Mouse (Mus musculus) megakaryocyte, adult 5-6 weeks (primary cell): ENCODE data around the gene Rap1a. TPM values are rescaled to one million over a fixed set of nuclear protein-coding genes. Genes with fewer than 3 reads are reported as not detected.

ENCODE experiments used
- ATAC-seq: 2 replicates; pipeline ENCODE4 v1.8.0; 2016; ENCODE audit warnings: mild to moderate bottlenecking, inconsistent platforms; ENCODE audit not compliant: poor library complexity, severe bottlenecking
- total RNA-seq, 2 experiments: library from RNA; stranded (forward) in 1 of 2; stranded (reverse) in 1 of 2; fragments of 153-499, 151-499 nt in 1 of 2; fragments of 221-1000, 200-1000 nt in 1 of 2; gene quantifications; 2 replicates each; pipeline versions ENCODE4 v1.2.3 to v1.2.4; 2015 to 2017

Gene Rap1a
- total RNA-seq, 2 experiments from 2014 or later = 210 to 301 TPM

GRCm38 (mm10) chr3:105806519-105807249 lies 5.5 kb upstream of the Rap1a start:
- ATAC-seq = no peak

DNA sequence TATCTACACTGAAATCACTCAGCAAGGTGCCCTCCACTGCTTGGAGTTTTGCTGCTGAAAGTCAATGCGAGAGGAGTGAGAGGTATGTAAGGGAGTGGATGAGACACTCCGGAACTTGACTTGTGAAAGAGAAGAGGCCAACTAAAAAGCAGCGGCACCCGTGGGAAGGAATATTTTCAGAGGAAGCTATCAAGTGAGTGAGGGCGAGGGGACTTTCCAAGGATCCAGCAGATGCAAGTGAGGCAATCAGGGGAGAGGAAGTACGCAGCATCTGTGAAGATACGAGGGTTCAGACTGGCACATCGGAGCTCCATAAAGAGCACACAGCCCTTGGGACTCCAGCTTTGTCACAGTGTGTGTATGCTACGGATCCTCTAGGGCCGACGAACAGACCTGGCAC lies 2.5 kb upstream of the Rap1a start:
- peak; percentile 35 for ATAC-seq

DNA sequence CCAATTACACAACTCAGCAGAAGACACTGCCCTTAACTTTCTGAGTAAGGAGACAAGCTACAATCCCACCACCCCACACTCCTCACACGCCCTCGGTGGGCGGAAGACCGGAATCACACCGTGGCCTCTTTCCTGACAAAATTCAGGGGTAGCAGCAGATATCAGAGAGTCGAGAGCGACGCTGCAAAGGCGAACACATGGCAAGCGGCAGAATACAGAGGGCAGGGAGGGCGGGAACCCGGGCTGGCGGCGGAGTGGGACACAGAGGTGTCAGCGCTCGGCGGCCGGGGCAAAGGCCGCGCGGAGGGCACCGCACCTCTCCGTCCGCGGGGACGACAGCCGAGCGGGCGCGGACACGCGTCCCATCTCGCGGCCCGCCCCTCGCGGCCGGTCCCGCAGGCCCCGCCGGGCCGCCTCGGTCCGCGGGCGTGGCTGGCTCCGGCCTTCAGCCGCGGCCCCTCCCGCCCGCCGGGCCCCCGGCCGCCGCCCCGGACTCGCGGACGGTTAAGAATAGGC lies 403 bp downstream of the Rap1a start:
- ATAC-seq = peak; percentile 13

DNA sequence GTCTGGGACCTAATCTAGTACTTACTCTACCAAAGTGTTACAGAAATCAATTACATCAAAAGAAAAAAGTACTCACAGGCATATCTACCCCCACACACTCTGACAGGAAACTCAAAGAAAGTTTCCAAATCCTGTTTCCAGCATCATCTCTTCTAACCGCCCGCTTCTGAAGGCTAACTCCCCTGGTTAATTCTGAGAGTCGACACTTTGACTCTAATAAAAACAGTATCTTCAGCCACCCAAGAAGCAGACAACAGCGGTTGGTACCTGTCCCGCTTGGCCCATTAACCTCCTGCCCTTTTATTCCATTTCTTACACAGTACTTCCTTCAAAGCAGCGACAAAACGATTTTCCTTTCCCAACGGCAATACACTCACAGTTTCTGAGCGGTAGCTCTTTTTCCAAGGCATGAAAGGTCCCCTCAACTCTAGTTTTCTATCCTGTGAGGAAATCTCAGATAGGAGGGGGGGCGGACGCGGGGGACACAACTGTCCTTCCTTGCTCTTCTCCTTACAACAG lies 921 bp downstream of the Rap1a start:
- 0 out of 2 replicates have a peak, but pooled peaks have one; percentile 3 for ATAC-seq

GRCm38 (mm10) chr3:105799375-105799774 lies 1.8 kb downstream of the Rap1a start:
- ATAC-seq = no peak

GRCm38 (mm10) chr3:105798770-105799169 lies 2.4 kb downstream of the Rap1a start:
- ATAC-seq = no peak

GRCm38 (mm10) chr3:105797427-105797826 lies 3.7 kb downstream of the Rap1a start:
- ATAC-seq = no peak

DNA sequence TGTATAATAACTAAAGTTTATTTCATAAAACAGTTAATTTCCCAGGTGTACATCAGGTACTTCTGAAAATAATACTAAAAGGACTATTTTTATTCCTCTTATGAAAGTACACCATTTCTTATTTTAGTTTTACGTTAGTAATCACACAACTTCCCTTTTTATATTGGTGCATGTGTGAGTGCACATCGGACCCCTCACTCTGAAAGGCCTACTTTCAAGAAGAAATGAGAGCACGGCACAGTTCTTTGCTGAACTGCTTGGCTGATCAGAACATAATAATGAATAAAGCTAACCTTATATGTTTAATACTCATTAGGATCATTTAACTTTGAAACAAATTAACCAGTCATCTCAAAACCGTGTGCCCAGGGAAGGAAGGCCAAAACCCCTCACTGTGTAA lies 4.4 kb downstream of the Rap1a start:
- no peak for ATAC-seq

DNA sequence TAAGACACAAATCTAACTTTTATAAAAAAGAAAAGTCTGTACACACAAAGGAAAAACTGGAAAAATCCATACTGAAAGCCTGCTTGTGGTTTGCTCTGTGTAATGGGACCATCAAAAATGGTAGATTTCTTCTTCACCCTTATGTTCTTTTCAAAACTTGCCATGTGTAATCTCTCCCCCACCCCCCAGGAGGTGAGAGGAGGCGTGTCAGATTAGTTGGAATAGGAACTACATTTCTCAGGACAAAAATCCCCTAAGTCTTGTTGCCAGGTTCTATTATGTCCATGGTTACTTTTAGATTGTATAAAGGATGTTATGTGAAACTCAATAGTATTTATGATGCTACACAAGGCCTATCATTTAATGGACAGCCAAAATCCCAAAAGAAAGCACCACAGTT lies 6.8 kb downstream of the Rap1a start:
- no peak for ATAC-seq

DNA sequence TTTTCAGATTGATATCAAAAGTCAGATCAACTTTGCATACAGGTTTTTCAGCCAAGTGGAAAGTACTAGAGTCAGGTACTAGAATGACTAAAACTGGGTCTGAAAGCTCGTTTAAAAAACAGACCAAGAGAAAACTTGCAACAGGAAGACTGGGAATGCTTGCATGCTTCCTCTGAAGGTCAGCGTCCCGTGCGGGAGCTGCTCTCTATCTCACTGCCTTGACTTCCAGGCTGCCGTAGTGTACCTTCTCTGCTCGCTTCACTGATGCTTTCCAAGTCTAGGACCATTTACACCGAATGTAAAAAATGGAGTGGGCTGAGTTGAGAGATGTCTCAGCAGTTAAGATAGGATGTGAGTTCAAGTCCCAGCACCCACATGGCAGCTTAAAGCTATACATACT lies 8.8 kb downstream of the Rap1a start:
- ATAC-seq = no peak

GRCm38 (mm10) chr3:105791129-105791528 lies 10.0 kb downstream of the Rap1a start:
- ATAC-seq = no peak

DNA sequence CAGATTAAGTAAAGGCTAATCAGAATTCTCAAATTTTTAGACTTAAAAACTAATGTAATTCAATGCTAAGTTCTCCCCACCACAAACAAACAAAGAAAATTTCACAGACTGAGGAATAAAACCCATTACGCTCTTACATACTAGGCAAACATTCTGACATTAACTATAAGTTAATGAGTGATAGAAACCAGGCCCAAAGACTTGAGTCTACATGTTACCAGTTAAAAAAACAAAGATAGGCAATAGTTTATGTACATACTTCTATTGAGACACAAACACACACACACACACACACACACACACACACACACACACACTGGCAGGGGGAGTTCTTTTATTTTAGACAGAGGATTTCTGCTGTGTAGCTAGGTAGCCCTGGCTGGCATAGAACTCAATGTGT lies 10.8 kb downstream of the Rap1a start:
- ATAC-seq = no peak

DNA sequence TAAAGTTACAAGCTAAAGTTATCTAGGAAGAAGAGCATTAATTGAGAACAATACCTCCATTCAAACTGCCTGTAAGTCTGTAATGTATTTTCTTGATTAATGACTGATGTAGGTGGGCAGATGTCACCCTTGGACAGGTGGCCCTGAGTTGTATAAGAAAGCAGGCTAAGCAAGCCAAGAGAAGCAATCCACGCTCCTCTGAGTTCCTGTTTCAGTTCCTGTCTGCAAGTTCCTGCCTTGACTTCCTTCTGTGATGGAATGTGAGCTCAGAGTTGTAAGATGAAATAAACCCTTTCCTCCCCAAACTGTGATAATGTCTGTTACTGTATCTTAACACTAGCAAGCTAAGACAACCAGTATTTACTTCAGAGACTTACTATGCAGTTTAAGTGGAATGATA lies 11.4 kb downstream of the Rap1a start:
- ATAC-seq = peak; percentile 78

- ATAC-seq = peak; percentile 59
Observed at GRCm38 (mm10) chr3:105787328-105787727, 13.8 kb downstream of the Rap1a start.

GRCm38 (mm10) chr3:105785865-105786264 lies 15.3 kb downstream of the Rap1a start:
- no peak for ATAC-seq

GRCm38 (mm10) chr3:105783809-105784208 lies 17.3 kb downstream of the Rap1a start:
- ATAC-seq = no peak

DNA sequence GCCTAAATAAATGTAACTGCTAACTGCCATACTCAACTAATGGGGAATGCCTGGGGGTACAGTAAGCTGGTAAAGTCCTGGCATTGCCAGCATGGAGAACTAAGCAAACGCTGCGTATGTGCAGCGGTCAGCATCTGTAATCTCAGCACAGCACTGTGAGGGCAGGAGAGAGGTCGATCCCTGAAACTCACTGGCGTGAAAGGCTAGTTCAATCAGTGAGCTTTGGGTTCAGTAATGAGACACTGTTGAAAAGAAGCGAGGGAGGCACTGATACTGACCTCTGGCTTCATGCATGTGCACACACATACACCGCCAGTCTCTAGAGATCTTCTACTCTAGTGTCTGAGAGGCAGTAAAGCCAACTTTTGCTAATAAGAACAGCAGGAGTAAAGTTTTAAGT lies 18.7 kb downstream of the Rap1a start:
- ATAC-seq = no peak

DNA sequence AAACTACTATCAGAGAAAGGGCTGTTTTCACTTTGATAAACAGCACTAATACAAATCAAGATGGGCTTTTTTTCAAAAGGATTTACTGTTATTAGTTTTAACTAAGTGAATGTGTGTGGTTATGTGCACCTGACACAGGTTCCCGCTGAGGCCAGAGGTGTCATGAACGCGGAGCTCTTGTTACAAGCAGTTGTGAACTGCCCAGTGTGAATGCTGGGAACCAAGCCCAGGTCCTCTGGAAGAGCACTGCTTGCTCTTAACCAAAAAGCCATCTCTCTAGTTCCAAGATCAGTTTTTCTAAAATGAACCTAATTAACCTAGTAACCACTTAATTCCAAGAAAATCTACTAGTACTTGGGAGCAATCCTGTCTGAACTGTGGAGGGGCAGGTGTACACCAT lies 23.1 kb downstream of the Rap1a start:
- ATAC-seq = no peak

- no peak for ATAC-seq
Observed at GRCm38 (mm10) chr3:105774496-105774895, 26.6 kb downstream of the Rap1a start.

DNA sequence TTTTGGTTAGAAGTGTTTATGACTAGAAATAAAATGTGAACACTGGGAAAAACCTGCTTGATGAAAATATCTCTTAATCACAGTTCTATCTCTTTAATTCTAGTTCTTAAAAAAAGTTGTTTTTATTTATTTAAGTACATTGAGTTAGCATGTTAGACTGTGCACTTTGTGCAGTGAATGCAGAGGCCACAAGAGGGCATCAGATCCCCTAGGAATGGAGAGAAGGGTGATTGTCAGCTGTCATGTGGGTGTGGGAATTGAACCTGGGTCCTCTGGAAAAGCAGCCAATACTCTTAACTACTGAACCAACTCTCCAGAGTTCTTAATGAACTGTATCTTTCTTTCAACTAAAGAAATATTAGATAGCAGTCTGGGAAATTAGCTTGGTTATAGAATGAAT lies 29.6 kb downstream of the Rap1a start:
- ATAC-seq = peak; percentile 64

GRCm38 (mm10) chr3:105770836-105771235 lies 30.3 kb downstream of the Rap1a start:
- ATAC-seq = no peak

GRCm38 (mm10) chr3:105769380-105769779 lies 31.8 kb downstream of the Rap1a start:
- no peak for ATAC-seq

DNA sequence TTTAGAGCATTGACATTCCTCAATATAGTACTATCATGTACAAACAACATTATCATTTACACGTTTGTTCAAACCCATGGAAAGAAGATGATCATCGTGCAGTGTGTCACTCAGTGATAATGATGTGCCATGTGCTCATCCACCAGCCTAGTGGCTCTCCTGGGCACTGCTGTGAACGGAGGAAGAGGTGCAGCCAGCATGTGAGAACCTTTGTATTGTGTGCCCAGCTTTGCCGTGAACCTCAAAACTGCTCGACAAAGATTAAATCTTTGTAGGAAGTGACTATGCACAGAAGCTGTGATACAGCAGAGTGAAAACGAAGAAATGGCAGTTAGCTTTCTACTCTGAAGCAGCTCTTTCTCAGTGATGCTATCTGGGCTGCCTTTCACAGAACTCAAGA lies 32.6 kb downstream of the Rap1a start:
- ATAC-seq = peak; percentile 78
